In genomic region chr15:5138021-5138856, GRCm38 (mm10) we compare ENCODE assay signal across 13 mouse cellular contexts. TPM values are rescaled to one million over a fixed set of nuclear protein-coding genes. Genes with fewer than 3 reads are reported as not detected.
DNase-seq lines count a peak whose midpoint lies in the region; ATAC-seq and TF ChIP-seq lines count a peak whose summit lies in the region.
"Had no signal": no experiment of that assay in that cellular context is flagged by ENCODE, and none has a peak within 500 bp of the region (broad histone marks: within the 10 kb centered on the region; RNA-seq: fewer than 3 reads in every experiment).

No protein-coding gene starts in this region.

- H3K4me2 ChIP-seq in embryonic facial prominence, embryonic 14.5 days (ENCODE audit: low read depth, low read length), result no peak overlapping the region
- H3K4me2 ChIP-seq in liver, embryonic 14.5 days (ENCODE audit: low read depth), result peak overlapping the region; percentile 48
- H3K4me2 ChIP-seq: stomach, embryonic 15.5 days had no signal

- no peaks in the 10 kb centered on the region for H3K36me3 ChIP-seq in embryonic facial prominence, embryonic 14.5 days (ENCODE audit: control insufficient read depth, insufficient read depth, low read length)
- H3K36me3 ChIP-seq in liver, embryonic 14.5 days (replicated peaks; ENCODE audit: control insufficient read depth, insufficient read depth, low read depth), result no peaks in the 10 kb centered on the region
- H3K36me3 ChIP-seq: stomach, embryonic 15.5 days had no signal

- peaks cover 11% of the 10 kb centered on the region for H3K4me1 ChIP-seq in embryonic facial prominence, embryonic 14.5 days (ENCODE audit: control insufficient read depth, insufficient read depth, low read length)
- H3K4me1 ChIP-seq in liver, embryonic 14.5 days (replicated peaks; ENCODE audit: control insufficient read depth in 2 of 2, insufficient read depth in 2 of 2, low read length in 1 of 2), result peaks cover 50 to 54% of the 10 kb centered on the region in 2 experiments
- H3K4me1 ChIP-seq: stomach, embryonic 15.5 days had no signal

- no peaks in the 10 kb centered on the region for H3K9me3 ChIP-seq in embryonic facial prominence, embryonic 14.5 days (ENCODE audit: control insufficient read depth, low read length)
- no peaks in the 10 kb centered on the region for H3K9me3 ChIP-seq in liver, embryonic 14.5 days (ENCODE audit: control insufficient read depth, low read length)
- H3K9me3 ChIP-seq: stomach, embryonic 15.5 days had no signal

- TF ChIP-seq CTCF in liver, embryonic 14.5 days (IDR thresholded peaks at IDR 0.05; ENCODE audit: low read depth), result no peak

- peak; percentile 84 for TF ChIP-seq EP300 in liver, embryonic 14.5 days (IDR thresholded peaks at IDR 0.05; ENCODE audit: low read depth)

- H3K4me3 ChIP-seq in embryonic facial prominence, embryonic 14.5 days (ENCODE audit: low read depth, low read length), result no peak overlapping the region
- H3K4me3 ChIP-seq in liver, embryonic 14.5 days (ENCODE audit: insufficient read depth in 1 of 2, low read depth in 2 of 2, low read length in 2 of 2), result no peak overlapping the region
- H3K4me3 ChIP-seq: myocyte; stomach, embryonic 15.5 days had no signal

- WGBS in embryonic facial prominence, embryonic 14.5 days, result 52% methylated on average over 9 of the region's 9 CpGs
- 30% methylated on average over 9 of the region's 9 CpGs for WGBS in liver, embryonic 14.5 days (ENCODE audit: insufficient replicate concordance)

- H3K27ac ChIP-seq in embryonic facial prominence, embryonic 14.5 days (replicated peaks; ENCODE audit: low read depth, low read length), result peak overlapping the region; percentile 34
- H3K27ac ChIP-seq in liver, embryonic 14.5 days, result peak overlapping the region; percentile 77
- H3K27ac ChIP-seq: stomach, embryonic 15.5 days had no signal

- H3K27me3 ChIP-seq in embryonic facial prominence, embryonic 14.5 days (replicated peaks; ENCODE audit: control insufficient read depth, insufficient read depth, low read length), result no peaks in the 10 kb centered on the region
- H3K27me3 ChIP-seq in liver, embryonic 14.5 days (ENCODE audit: control insufficient read depth, insufficient read depth, low read length), result no peaks in the 10 kb centered on the region
- H3K27me3 ChIP-seq: stomach, embryonic 15.5 days had no signal

- DNase-seq in kidney, postnatal 14 days, result peak; percentile 20
- DNase-seq in kidney, adult 18-20 months, result no peak
- DNase-seq in MEL-GATA-1-ER (ENCODE audit: extremely low read depth, low read depth), result peak; percentile 62
- DNase-seq in embryonic facial prominence, embryonic 14.5 days (ENCODE audit: low spot score), result peak; percentile 85
- DNase-seq in liver, embryonic 14.5 days (ENCODE audit: low read depth in 3 of 3, low spot score in 3 of 3), result peak in 1 of 3 experiments; percentile 67
- DNase-seq in urinary bladder, postnatal 36 days (ENCODE audit: low spot score in 2 of 2), result no peak
- DNase-seq in kidney, adult 8-10 months, result no peak
- DNase-seq: gastrocnemius, postnatal 25 days; heart, postnatal 10 days; kidney, adult 2 months had no signal

- H3K9ac ChIP-seq in embryonic facial prominence, embryonic 14.5 days (ENCODE audit: low read depth, low read length), result no peak overlapping the region
- H3K9ac ChIP-seq in liver, embryonic 14.5 days (replicated peaks), result peak overlapping the region; percentile 42; the same call in 1 of the 2 replicates
- H3K9ac ChIP-seq: stomach, embryonic 15.5 days had no signal

- ATAC-seq in embryonic facial prominence, embryonic 14.5 days (ENCODE audit: low read depth), result peak; percentile 77; the same call in 1 of the 2 replicates
- peak; percentile 18; the same call in 1 of the 2 replicates for ATAC-seq in liver, embryonic 14.5 days (ENCODE audit: insufficient read depth)
- ATAC-seq: lung, postnatal 0 days had no signal

RNA-seq across cellular contexts. Expression of gene Prkaa1, which starts 5.4 kb away (rescaled TPM):
- polyA plus RNA-seq in embryonic facial prominence, embryonic 14.5 days (2014; fragmentation: Nextera tagmentation; extraction: Ambion mirVana), result 20.2 and 20.7 TPM in 2 replicates
- 6.6 and 8.6 TPM in 2 replicates for polyA plus RNA-seq in liver, embryonic 14.5 days (2012; rRNA removed)
- polyA plus RNA-seq in liver, embryonic 14.5 days (2014; fragmentation: Nextera tagmentation; extraction: Ambion mirVana), result 15.7 and 16.6 TPM in 2 replicates

RNA-seq across cellular contexts. Expression of gene Rpl37, which starts 21.8 kb away (rescaled TPM):
- polyA plus RNA-seq in embryonic facial prominence, embryonic 14.5 days (2014; fragmentation: Nextera tagmentation; extraction: Ambion mirVana), result 794 and 907 TPM in 2 replicates
- 259 and 884 TPM in 2 replicates for polyA plus RNA-seq in liver, embryonic 14.5 days (2012; rRNA removed)
- polyA plus RNA-seq in liver, embryonic 14.5 days (2014; fragmentation: Nextera tagmentation; extraction: Ambion mirVana), result 547 and 570 TPM in 2 replicates

RNA-seq across cellular contexts. Expression of gene Card6, which starts 29.9 kb away (rescaled TPM):
- 1.9 and 2.1 TPM in 2 replicates for polyA plus RNA-seq in embryonic facial prominence, embryonic 14.5 days (2014; fragmentation: Nextera tagmentation; extraction: Ambion mirVana)
- 0.57 and 0.63 TPM in 2 replicates for polyA plus RNA-seq in liver, embryonic 14.5 days (2012; rRNA removed)
- polyA plus RNA-seq in liver, embryonic 14.5 days (2014; fragmentation: Nextera tagmentation; extraction: Ambion mirVana), result 0.74 and 1.00 TPM in 2 replicates

RNA-seq across cellular contexts. Expression of gene Ttc33, which starts 47.1 kb away (rescaled TPM):
- polyA plus RNA-seq in embryonic facial prominence, embryonic 14.5 days (2014; fragmentation: Nextera tagmentation; extraction: Ambion mirVana), result 39.3 and 41.9 TPM in 2 replicates
- polyA plus RNA-seq in liver, embryonic 14.5 days (2012; rRNA removed), result 3.1 and 6.6 TPM in 2 replicates
- 13.6 and 13.9 TPM in 2 replicates for polyA plus RNA-seq in liver, embryonic 14.5 days (2014; fragmentation: Nextera tagmentation; extraction: Ambion mirVana)

Comparison
In these comparisons a context has a peak if more than half of its experiments do, and no peak if none do; other contexts are left out.
1. DNase-seq: peak in kidney, postnatal 14 days (single experiment), MEL-GATA-1-ER (single experiment) and embryonic facial prominence, embryonic 14.5 days (single experiment); none in kidney, adult 18-20 months (single experiment), urinary bladder, postnatal 36 days (0 of 2) and kidney, adult 8-10 months (0 of 2).